Mouse (Mus musculus) neural tube, embryonic 13.5 days (tissue): ENCODE measurements around the gene Arf5. TPM values are rescaled to one million over a fixed set of nuclear protein-coding genes. Genes with fewer than 3 reads are reported as not detected.
A peak's percentile ranks its signal among the peaks of the same experiment; 100 is the strongest.

Experiments used
- ATAC-seq: fragments of 200-750 bp; cut with Nextera tagmentation; 2 replicates; pipeline ENCODE4 v1.8.0; 2017; ENCODE audit warnings: low read depth, mild to moderate bottlenecking, moderate TSS enrichment, moderate library complexity
- H3K27ac ChIP-seq: fragments of 300-500 bp; sonication (generic); replicated peaks from 2 replicates; pipeline ENCODE4 v1.5.1; 2015; ENCODE audit warnings: moderate library complexity, mild to moderate bottlenecking, inconsistent platforms
- H3K27me3 ChIP-seq: fragments of 300-500 bp; sonication (generic); 2 replicates; pipeline ENCODE4 v1.6.1; 2015; ENCODE audit warnings: mild to moderate bottlenecking, inconsistent platforms
- H3K36me3 ChIP-seq: fragments of 300-500 bp; sonication (generic); 2 replicates; pipeline ENCODE4 v1.6.1; 2015; ENCODE audit warnings: mild to moderate bottlenecking, inconsistent platforms
- H3K4me1 ChIP-seq: fragments of 300-500 bp; sonication (generic); replicated peaks from 2 replicates; pipeline ENCODE4 v1.6.1; 2015; ENCODE audit warnings: inconsistent platforms
- H3K4me2 ChIP-seq: fragments of 300-500 bp; sonication (generic); 2 replicates; pipeline ENCODE4 v1.6.1; 2015; ENCODE audit warnings: inconsistent platforms, mild to moderate bottlenecking, moderate library complexity
- H3K4me3 ChIP-seq: fragments of 300-500 bp; sonication (generic); 2 replicates; pipeline ENCODE4 v1.5.1; 2015; ENCODE audit warnings: mild to moderate bottlenecking, inconsistent platforms
- H3K9ac ChIP-seq: fragments of 300-500 bp; sonication (generic); 2 replicates; pipeline ENCODE4 v1.6.1; 2015; ENCODE audit warnings: moderate library complexity, mild to moderate bottlenecking, inconsistent platforms
- H3K9me3 ChIP-seq: fragments of 300-500 bp; sonication (generic); 2 replicates; pipeline ENCODE4 v1.6.1; 2016; ENCODE audit warnings: inconsistent platforms
- WGBS: fragments of 180-500 bp; shearing (Covaris S2); methylation state at CpG from one replicate; pipeline ENCODE4 v1.1.7; 2015; 5-methylcytosine and 5-hydroxymethylcytosine counted together
- polyA plus RNA-seq: library from polyadenylated mRNA; unstranded; fragments of >200 nt; fragmentation: Nextera tagmentation; extraction: Ambion mirVana; gene quantifications from 2 replicates; pipeline ENCODE4 v1.2.1, GENCODE M21; 2015

Gene Arf5
- polyA plus RNA-seq: 336 and 392 TPM in 2 replicates

GRCm38 (mm10) chr6:28423313-28423712 lies at the start of gene Arf5:
Arf5 (plus strand) TSS chr6:28423560.
- Histone ChIP-seq H3K9me3 (no peaks in the 10 kb centered on the region), H3K9ac (peak within 1 kb of the TSS; percentile 90), H3K4me3 (peak within 1 kb of the TSS; percentile 82), H3K4me1 (peaks cover 55% of the 10 kb centered on the region), H3K27ac (peak within 1 kb of the TSS; percentile 83), H3K36me3 (peaks cover 40% of the 10 kb centered on the region), H3K4me2 (peak within 1 kb of the TSS; percentile 63), H3K27me3 (no peaks in the 10 kb centered on the region)
- ATAC-seq: peak; percentile 84
- under 1% methylated on average over 33 of the region's 42 CpGs for WGBS

GRCm38 (mm10) chr6:28381983-28382382 lies 41.4 kb upstream of the Arf5 start:
- Histone ChIP-seq H3K9ac (no peak overlapping the region), H3K27me3 (no peaks in the 10 kb centered on the region), H3K36me3 (no peaks in the 10 kb centered on the region), H3K27ac (no peak overlapping the region), H3K4me1 (no peaks in the 10 kb centered on the region), H3K4me3 (no peak overlapping the region), H3K4me2 (no peak overlapping the region), H3K9me3 (no peaks in the 10 kb centered on the region)
- no peak for ATAC-seq
- WGBS: 59% methylated on average over 4 of the region's 4 CpGs

- ATAC-seq: no peak
- Histone ChIP-seq H3K4me3 (no peak overlapping the region), H3K4me1 (no peaks in the 10 kb centered on the region), H3K9me3 (no peaks in the 10 kb centered on the region), H3K9ac (no peak overlapping the region), H3K27ac (no peak overlapping the region), H3K27me3 (no peaks in the 10 kb centered on the region), H3K36me3 (no peaks in the 10 kb centered on the region), H3K4me2 (no peak overlapping the region)
- 89% methylated on average over 3 of the region's 3 CpGs for WGBS
Measured at GRCm38 (mm10) chr6:28385169-28385568, 38.2 kb upstream of the Arf5 start.

GRCm38 (mm10) chr6:28389038-28389437 lies 34.3 kb upstream of the Arf5 start:
- ATAC-seq: no peak
- Histone ChIP-seq H3K9me3 (no peaks in the 10 kb centered on the region), H3K4me1 (no peaks in the 10 kb centered on the region), H3K36me3 (no peaks in the 10 kb centered on the region), H3K9ac (no peak overlapping the region), H3K27me3 (no peaks in the 10 kb centered on the region), H3K27ac (no peak overlapping the region), H3K4me2 (no peak overlapping the region), H3K4me3 (no peak overlapping the region)
- whole genome bisulfite sequencing: 87% methylated on average over 3 of the region's 3 CpGs

GRCm38 (mm10) chr6:28396051-28396852 lies 27.1 kb upstream of the Arf5 start:
- H3K27ac ChIP-seq: no peak overlapping the region
- WGBS: 17% methylated on average over 15 of the region's 15 CpGs
- peak overlapping the region; percentile 72; the same call in 1 of the 2 replicates for H3K9ac ChIP-seq

GRCm38 (mm10) chr6:28396853-28397457 lies 26.4 kb upstream of the Arf5 start:
- ATAC-seq: no peak

More at GRCm38 (mm10) chr6:28396051-28396852, 27.1 kb upstream of the Arf5 start:
- ATAC-seq: no peak
- Histone ChIP-seq H3K9me3 (peaks cover 9% of the 10 kb centered on the region; the same call in 1 of the 2 replicates), H3K4me3 (peak overlapping the region; percentile 50), H3K36me3 (no peaks in the 10 kb centered on the region), H3K27me3 (peaks cover 9% of the 10 kb centered on the region), H3K4me1 (peaks cover 25% of the 10 kb centered on the region), H3K4me2 (peak overlapping the region; percentile 86)

GRCm38 (mm10) chr6:28397681-28398203 lies 25.6 kb upstream of the Arf5 start, which contains the start of gene Zfp800:
Zfp800 (minus strand) TSS chr6:28398005.
- Histone ChIP-seq H3K4me2 (peak within 1 kb of the TSS; percentile 86), H3K36me3 (no peaks in the 10 kb centered on the region), H3K27me3 (peaks cover 9% of the 10 kb centered on the region), H3K27ac (peak within 1 kb of the TSS; percentile 61), H3K4me1 (peaks cover 29% of the 10 kb centered on the region), H3K9me3 (peaks cover 9% of the 10 kb centered on the region; the same call in 1 of the 2 replicates), H3K9ac (peak within 1 kb of the TSS; percentile 72), H3K4me3 (peak within 1 kb of the TSS; percentile 50)
- peak; percentile 78 for ATAC-seq
- under 1% methylated on average over 33 of the region's 33 CpGs for WGBS

More at GRCm38 (mm10) chr6:28396853-28397457, 26.4 kb upstream of the Arf5 start:
- Histone ChIP-seq H3K36me3 (no peaks in the 10 kb centered on the region), H3K4me1 (peaks cover 28% of the 10 kb centered on the region), H3K9ac (peak overlapping the region; percentile 72), H3K27ac (peak overlapping the region; percentile 61; the same call in 1 of the 2 replicates), H3K9me3 (peaks cover 9% of the 10 kb centered on the region; the same call in 1 of the 2 replicates), H3K27me3 (peaks cover 9% of the 10 kb centered on the region), H3K4me2 (peak overlapping the region; percentile 86), H3K4me3 (peak overlapping the region; percentile 50)
- under 1% methylated on average over 19 of the region's 19 CpGs for WGBS

GRCm38 (mm10) chr6:28398726-28399125 lies 24.6 kb upstream of the Arf5 start:
- WGBS: 82% methylated on average over 3 of the region's 3 CpGs
- H3K4me2 ChIP-seq: no peak overlapping the region
- H3K27me3 ChIP-seq: peaks cover 9% of the 10 kb centered on the region
- H3K4me3 ChIP-seq: no peak overlapping the region
- H3K27ac ChIP-seq: no peak overlapping the region
- no peak for ATAC-seq
- no peaks in the 10 kb centered on the region for H3K36me3 ChIP-seq
- H3K9ac ChIP-seq: no peak overlapping the region
- H3K9me3 ChIP-seq: peaks cover 9% of the 10 kb centered on the region; the same call in 1 of the 2 replicates
- peaks cover 29% of the 10 kb centered on the region for H3K4me1 ChIP-seq

GRCm38 (mm10) chr6:28399791-28400190 lies 23.6 kb upstream of the Arf5 start:
- 93% methylated on average over 4 of the region's 4 CpGs for WGBS
- Histone ChIP-seq H3K4me2 (no peak overlapping the region), H3K27me3 (peaks cover 9% of the 10 kb centered on the region), H3K9ac (no peak overlapping the region), H3K9me3 (peaks cover 9% of the 10 kb centered on the region; the same call in 1 of the 2 replicates), H3K27ac (no peak overlapping the region), H3K4me3 (no peak overlapping the region), H3K36me3 (no peaks in the 10 kb centered on the region), H3K4me1 (peaks cover 29% of the 10 kb centered on the region)
- no peak for ATAC-seq

GRCm38 (mm10) chr6:28410053-28410452 lies 13.3 kb upstream of the Arf5 start:
- no peak overlapping the region for H3K4me3 ChIP-seq
- H3K4me2 ChIP-seq: no peak overlapping the region
- no peak overlapping the region for H3K27ac ChIP-seq
- H3K9me3 ChIP-seq: no peaks in the 10 kb centered on the region
- H3K27me3 ChIP-seq: no peaks in the 10 kb centered on the region
- WGBS: 89% methylated on average over 9 of the region's 9 CpGs
- H3K9ac ChIP-seq: no peak overlapping the region
- no peaks in the 10 kb centered on the region for H3K4me1 ChIP-seq
- ATAC-seq: no peak
- peaks cover 20% of the 10 kb centered on the region for H3K36me3 ChIP-seq

- 86% methylated on average over 2 of the region's 2 CpGs for WGBS
- Histone ChIP-seq H3K27ac (no peak overlapping the region), H3K4me3 (no peak overlapping the region), H3K4me2 (no peak overlapping the region), H3K27me3 (no peaks in the 10 kb centered on the region), H3K9ac (no peak overlapping the region), H3K9me3 (no peaks in the 10 kb centered on the region), H3K4me1 (no peaks in the 10 kb centered on the region), H3K36me3 (peaks cover 30% of the 10 kb centered on the region)
- no peak for ATAC-seq
Measured at GRCm38 (mm10) chr6:28411236-28411635, 12.1 kb upstream of the Arf5 start.

- Histone ChIP-seq H3K9ac (no peak overlapping the region), H3K27me3 (no peaks in the 10 kb centered on the region), H3K27ac (0 out of 2 replicates have a peak overlapping the region, but pooled peaks have one; percentile 29), H3K4me1 (peaks cover 37% of the 10 kb centered on the region), H3K9me3 (no peaks in the 10 kb centered on the region), H3K36me3 (peaks cover 61% of the 10 kb centered on the region), H3K4me2 (no peak overlapping the region), H3K4me3 (no peak overlapping the region)
- WGBS: 70% methylated on average over 4 of the region's 4 CpGs
- ATAC-seq: no peak
Measured at GRCm38 (mm10) chr6:28416981-28417380, 6.4 kb upstream of the Arf5 start.
